Mouse (Mus musculus) midbrain, postnatal 0 days (tissue): Measurements from ENCODE around the gene Ehd4. TPM values are rescaled to one million over a fixed set of nuclear protein-coding genes. Genes with fewer than 3 reads are reported as not detected.
A peak's percentile ranks its signal among the peaks of the same experiment; 100 is the strongest.

Source experiments
- ATAC-seq: fragments of 200-750 bp; cut with Nextera tagmentation; 2 replicates; pipeline ENCODE4 v1.8.0; 2017; ENCODE audit warnings: moderate number of reproducible peaks, mild to moderate bottlenecking, moderate TSS enrichment, moderate library complexity; ENCODE audit not compliant: low FRiP score
- DNase-seq: peaks from one replicate; pipeline ENCODE4 v3.0.0-alpha.2; 2015; ENCODE audit warnings: low spot score
- H3K27ac ChIP-seq: fragments of 300-500 bp; sonication (generic); 2 replicates; pipeline ENCODE4 v1.5.1; 2014; ENCODE audit warnings: low read depth, mild to moderate bottlenecking, low read length, mixed read lengths
- H3K27me3 ChIP-seq: fragments of 300-500 bp; sonication (generic); 2 replicates; pipeline ENCODE4 v1.6.1; 2014; ENCODE audit warnings: low read length, control low read depth, mixed read lengths; ENCODE audit not compliant: insufficient read depth
- H3K36me3 ChIP-seq: fragments of 300-500 bp; sonication (generic); 2 replicates; pipeline ENCODE4 v1.6.1; 2014; ENCODE audit warnings: low read length, control low read depth, mixed read lengths; ENCODE audit not compliant: insufficient read depth
- H3K4me1 ChIP-seq: fragments of 300-500 bp; sonication (generic); 2 replicates; pipeline ENCODE4 v1.6.1; 2014; ENCODE audit warnings: mild to moderate bottlenecking, control low read depth, antibody characterized with exemption, low read length, mixed read lengths; ENCODE audit not compliant: insufficient read depth
- H3K4me2 ChIP-seq: fragments of 300-500 bp; sonication (generic); 2 replicates; pipeline ENCODE4 v1.6.1; 2014; ENCODE audit warnings: low read depth, mild to moderate bottlenecking, low read length, mixed read lengths; ENCODE audit not compliant: poor library complexity, severe bottlenecking
- H3K4me3 ChIP-seq: fragments of 300-500 bp; sonication (generic); 2 replicates; pipeline ENCODE4 v1.5.1; 2014; ENCODE audit warnings: low read depth, mild to moderate bottlenecking, low read length, moderate library complexity
- H3K9ac ChIP-seq: fragments of 300-500 bp; sonication (generic); replicated peaks from 2 replicates; pipeline ENCODE4 v1.6.1; 2014; ENCODE audit warnings: mild to moderate bottlenecking, low read length, moderate library complexity, mixed read lengths; ENCODE audit not compliant: poor library complexity, severe bottlenecking
- H3K9me3 ChIP-seq: fragments of 300-500 bp; sonication (generic); 2 replicates; pipeline ENCODE4 v1.6.1; 2016; ENCODE audit warnings: low read length, control low read depth
- CTCF ChIP-seq: IDR thresholded peaks from 2 replicates; pipeline ENCODE4 v1.5.1; 2016; ENCODE audit warnings: antibody characterized with exemption, mild to moderate bottlenecking
- WGBS: fragments of 180-500 bp; shearing (Covaris S2); extraction: QIAGEN DNeasy Blood & Tissue Kit; methylation state at CpG from one replicate; pipeline ENCODE4 v1.1.7; 2014; 5-methylcytosine and 5-hydroxymethylcytosine counted together
- polyA plus RNA-seq: library from polyadenylated mRNA; unstranded; fragments of >200 nt; fragmentation: Nextera tagmentation; extraction: Ambion mirVana; gene quantifications from 2 replicates; pipeline ENCODE4 v1.2.1, GENCODE M21; 2015
- total RNA-seq: library from RNA; depleted of rRNA; stranded (reverse); fragments of >200 nt; gene quantifications from 2 replicates; pipeline ENCODE4 v1.2.3, GENCODE M21; 2014

The Ehd4 gene
- total and polyA plus RNA-seq, 2 experiments from 2014 or later, result 9.5 to 16.2 TPM

DNA sequence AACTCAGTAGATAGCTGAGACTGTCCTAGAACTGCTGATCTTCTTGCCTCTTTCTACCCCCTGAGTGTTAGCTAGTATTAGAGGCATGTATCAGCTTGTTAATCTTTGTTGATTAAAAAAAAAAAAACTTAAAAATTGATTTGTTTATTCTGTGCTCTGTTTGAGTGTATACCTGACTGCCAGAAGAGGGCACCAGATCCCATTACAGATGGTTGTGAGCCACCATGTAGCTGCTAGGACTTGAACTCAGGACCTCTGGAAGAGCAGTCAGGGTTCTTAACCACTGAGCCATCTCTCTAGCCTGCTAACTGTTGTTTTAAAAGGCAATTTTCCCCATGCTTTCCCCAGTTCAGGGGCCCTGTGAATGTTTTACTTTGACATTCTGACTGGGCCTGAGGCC lies 24.5 kb upstream of the Ehd4 start:
- DNase-seq (no peak), ATAC-seq (no peak)
- Histone ChIP-seq H3K27me3 (no peaks in the 10 kb centered on the region), H3K27ac (no peak overlapping the region), H3K36me3 (no peaks in the 10 kb centered on the region; the same call in 1 of the 2 replicates), H3K4me2 (no peak overlapping the region), H3K9me3 (no peaks in the 10 kb centered on the region), H3K4me1 (no peaks in the 10 kb centered on the region), H3K4me3 (no peak overlapping the region), H3K9ac (no peak overlapping the region)
- TF ChIP-seq CTCF, result peak; percentile 24; the same call in 1 of the 2 replicates

DNA sequence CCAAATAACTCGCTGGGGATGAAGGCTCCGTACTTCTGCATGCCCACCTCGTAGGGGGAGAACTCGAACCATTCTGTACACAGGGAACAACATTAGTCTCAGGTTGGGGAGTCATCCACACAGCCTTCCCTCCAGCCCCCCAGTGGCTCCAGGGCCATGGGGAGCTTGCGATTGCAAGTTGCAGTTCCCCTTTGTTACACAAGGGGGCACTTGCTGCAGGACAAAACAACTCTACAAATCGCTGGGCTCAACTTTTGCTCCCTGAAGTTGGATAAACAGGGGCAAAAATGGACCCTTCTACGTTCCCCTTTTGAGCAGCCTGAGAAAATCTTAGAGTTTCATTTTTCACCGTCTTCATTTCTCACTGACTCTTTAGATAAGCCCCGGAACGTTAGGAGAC lies 19.3 kb upstream of the Ehd4 start:
- TF ChIP-seq CTCF, result peak; percentile 84
- no peak for ATAC-seq
- Histone ChIP-seq H3K27ac (no peak overlapping the region), H3K4me2 (no peak overlapping the region), H3K36me3 (no peaks in the 10 kb centered on the region; the same call in 1 of the 2 replicates), H3K4me1 (no peaks in the 10 kb centered on the region), H3K9me3 (no peaks in the 10 kb centered on the region), H3K9ac (no peak overlapping the region), H3K4me3 (no peak overlapping the region), H3K27me3 (no peaks in the 10 kb centered on the region)
- DNase-seq, result peak; percentile 15
- WGBS, result 25% methylated on average over 10 of the region's 10 CpGs

DNA sequence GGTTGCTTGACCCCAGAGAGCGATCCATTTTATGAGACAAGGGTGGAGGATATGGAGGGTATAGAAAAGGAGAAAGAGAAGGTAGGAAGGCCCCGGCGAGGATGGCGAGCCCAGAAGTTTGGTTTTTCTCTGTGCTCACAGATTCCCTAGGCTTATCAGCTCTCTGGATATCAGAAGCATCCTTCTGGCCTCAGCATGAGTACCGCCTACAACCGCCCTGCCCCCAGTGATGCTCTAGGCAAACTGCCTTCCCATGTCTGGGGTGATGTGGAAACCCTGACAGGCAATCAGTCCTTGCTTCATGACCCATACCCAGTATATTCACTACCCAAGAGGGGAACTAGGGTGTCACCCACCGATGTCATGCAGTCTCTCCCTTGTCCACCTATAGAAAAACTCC lies 17.0 kb upstream of the Ehd4 start:
- Histone ChIP-seq H3K4me1 (no peaks in the 10 kb centered on the region), H3K9ac (no peak overlapping the region), H3K27me3 (no peaks in the 10 kb centered on the region), H3K9me3 (no peaks in the 10 kb centered on the region), H3K4me2 (no peak overlapping the region), H3K4me3 (no peak overlapping the region), H3K27ac (no peak overlapping the region), H3K36me3 (no peaks in the 10 kb centered on the region; the same call in 1 of the 2 replicates)
- ATAC-seq (no peak), DNase-seq (no peak)
- 92% methylated on average over 7 of the region's 7 CpGs for WGBS
- no peak for TF ChIP-seq CTCF

DNA sequence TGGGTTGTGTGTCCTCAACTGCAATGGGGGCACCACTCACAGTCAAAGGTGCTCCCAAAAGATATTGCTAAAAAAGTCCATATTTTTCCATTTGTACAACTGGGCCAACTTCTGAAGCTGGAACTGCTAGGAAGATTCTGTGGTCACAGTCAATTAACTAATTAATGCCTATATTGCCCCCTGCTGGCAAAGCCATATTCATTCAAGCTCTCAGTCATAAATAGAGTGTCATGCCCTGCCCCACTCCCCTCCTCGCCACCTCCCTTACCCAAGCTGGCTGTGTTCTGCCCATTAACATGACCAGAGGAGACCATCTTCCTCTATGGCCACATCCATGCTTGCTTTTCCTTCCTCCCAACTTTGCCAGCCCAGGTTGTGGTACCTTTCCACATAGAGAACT lies 16.3 kb upstream of the Ehd4 start:
- Histone ChIP-seq H3K4me1 (no peaks in the 10 kb centered on the region), H3K36me3 (no peaks in the 10 kb centered on the region), H3K4me3 (no peak overlapping the region), H3K9ac (no peak overlapping the region), H3K4me2 (no peak overlapping the region), H3K27ac (no peak overlapping the region), H3K27me3 (no peaks in the 10 kb centered on the region), H3K9me3 (no peaks in the 10 kb centered on the region)
- DNase-seq (peak; percentile 34), ATAC-seq (no peak)
- 69% methylated on average over 1 of the region's 1 CpGs for WGBS
- TF ChIP-seq CTCF, result peak; percentile 59

DNA sequence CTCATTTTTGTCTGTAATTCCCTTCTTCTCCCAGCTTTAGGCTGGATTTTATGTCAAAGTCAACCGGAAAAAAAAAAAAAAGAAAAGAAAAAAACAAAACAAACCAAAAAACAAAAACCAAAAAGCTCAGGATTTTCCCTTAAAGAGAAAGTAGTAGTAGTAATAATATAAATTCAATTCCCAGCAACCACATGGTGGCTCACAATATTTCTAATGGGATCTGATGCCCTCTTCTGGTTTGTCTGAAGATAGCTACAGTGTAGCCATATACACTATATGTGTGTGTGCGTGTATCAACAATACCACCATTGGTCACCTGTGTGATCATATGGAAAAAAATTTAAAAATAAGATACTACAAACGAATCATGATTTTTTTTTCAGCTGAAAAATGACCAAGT lies 15.0 kb upstream of the Ehd4 start:
- WGBS, result 87% methylated on average over 3 of the region's 3 CpGs
- H3K9ac ChIP-seq, result no peak overlapping the region
- TF ChIP-seq CTCF, result peak; percentile 61
- no peak overlapping the region for H3K4me2 ChIP-seq
- H3K4me1 ChIP-seq, result no peaks in the 10 kb centered on the region
- DNase-seq (peak; percentile 23), ATAC-seq (no peak)
- H3K36me3 ChIP-seq, result no peaks in the 10 kb centered on the region
- no peaks in the 10 kb centered on the region for H3K9me3 ChIP-seq
- H3K4me3 ChIP-seq, result no peak overlapping the region
- H3K27ac ChIP-seq, result no peak overlapping the region
- no peaks in the 10 kb centered on the region for H3K27me3 ChIP-seq

DNA sequence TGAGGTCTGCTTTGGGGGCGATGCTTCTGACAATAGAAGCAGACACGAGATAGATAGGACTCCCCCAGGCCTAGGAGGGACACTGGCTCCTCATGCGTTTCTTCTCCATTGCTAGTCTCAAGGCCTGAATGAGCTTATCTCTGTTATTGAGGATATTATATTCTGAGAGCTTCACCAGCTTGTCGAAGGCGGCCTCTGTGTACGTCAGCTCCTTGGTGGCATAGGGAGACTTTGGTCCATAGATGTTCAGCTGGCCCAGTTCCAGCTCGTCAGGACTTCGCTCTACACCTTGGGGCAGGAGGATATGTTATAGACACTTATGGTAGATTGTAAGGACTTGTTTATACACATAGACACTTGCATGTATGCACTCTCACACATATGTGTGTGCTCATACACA lies 13.4 kb upstream of the Ehd4 start:
- WGBS, result 91% methylated on average over 8 of the region's 8 CpGs
- no peak overlapping the region for H3K9ac ChIP-seq

More for the DNA sequence above, 13.4 kb upstream of the Ehd4 start:
- Histone ChIP-seq H3K4me1 (no peaks in the 10 kb centered on the region), H3K27ac (no peak overlapping the region), H3K27me3 (no peaks in the 10 kb centered on the region), H3K4me2 (no peak overlapping the region), H3K9me3 (no peaks in the 10 kb centered on the region), H3K4me3 (no peak overlapping the region), H3K36me3 (no peaks in the 10 kb centered on the region)
- no peak for ATAC-seq
- no peak for TF ChIP-seq CTCF
- DNase-seq, result no peak
